In genomic region chr6:90540520-90540919, GRCm38 (mm10) we compare ENCODE assay signal across 15 mouse cellular contexts. TPM values are rescaled to one million over a fixed set of nuclear protein-coding genes. Genes with fewer than 3 reads are reported as not detected.
A peak's percentile ranks its signal among the peaks of the same experiment; 100 is the strongest.
DNase-seq lines count a peak whose midpoint lies in the region; ATAC-seq and TF ChIP-seq lines count a peak whose summit lies in the region.
"Had no signal": no experiment of that assay in that cellular context is flagged by ENCODE, and none has a peak within 500 bp of the region (broad histone marks: within the 10 kb centered on the region; RNA-seq: fewer than 3 reads in every experiment).

No protein-coding gene starts in this region.

- H3K9me3 ChIP-seq in forebrain, embryonic 16.5 days (ENCODE audit: control insufficient read depth, low read length): no peaks in the 10 kb centered on the region
- no peaks in the 10 kb centered on the region for H3K9me3 ChIP-seq in hindbrain, embryonic 16.5 days (ENCODE audit: control insufficient read depth, low read length)
- no peaks in the 10 kb centered on the region for H3K9me3 ChIP-seq in midbrain, postnatal 0 days (ENCODE audit: low read length)
- H3K9me3 ChIP-seq: embryonic facial prominence, embryonic 13.5 days; heart, embryonic 13.5 days; limb, embryonic 15.5 days had no signal

- H3K27me3 ChIP-seq in forebrain, embryonic 16.5 days (replicated peaks; ENCODE audit: control insufficient read depth, insufficient read depth, low read length): no peaks in the 10 kb centered on the region
- H3K27me3 ChIP-seq in hindbrain, embryonic 16.5 days (replicated peaks; ENCODE audit: control insufficient read depth, insufficient read depth, low read length): no peaks in the 10 kb centered on the region
- H3K27me3 ChIP-seq in midbrain, postnatal 0 days (ENCODE audit: insufficient read depth, low read length): no peaks in the 10 kb centered on the region
- H3K27me3 ChIP-seq: embryonic facial prominence, embryonic 13.5 days; limb, embryonic 15.5 days had no signal

- DNase-seq in layer of hippocampus, adult 2 months (ENCODE audit: low spot score in 2 of 2): no peak
- no peak for DNase-seq in layer of hippocampus, adult 18-20 months (ENCODE audit: low spot score in 2 of 2)
- no peak for DNase-seq in midbrain, postnatal 0 days (ENCODE audit: low spot score)
- no peak for DNase-seq in frontal cortex, postnatal 14 days (ENCODE audit: low spot score in 2 of 2)
- no peak for DNase-seq in yolk sac, embryonic 10.5 days (ENCODE audit: low spot score)
- DNase-seq in left cerebral cortex, adult 11 months (ENCODE audit: low spot score): no peak
- DNase-seq: cerebellum, adult 18-20 months; gastrocnemius, postnatal 36 days; thymus, adult 2 months had no signal

- no peaks in the 10 kb centered on the region; the same call in none of the 2 replicates for H3K4me1 ChIP-seq in forebrain, embryonic 16.5 days (replicated peaks; ENCODE audit: control insufficient read depth, insufficient read depth, low read length)
- no peaks in the 10 kb centered on the region; the same call in 1 of the 2 replicates for H3K4me1 ChIP-seq in hindbrain, embryonic 16.5 days (ENCODE audit: control insufficient read depth, insufficient read depth, low read depth, low read length)
- H3K4me1 ChIP-seq in midbrain, postnatal 0 days (ENCODE audit: insufficient read depth, low read length): no peaks in the 10 kb centered on the region
- H3K4me1 ChIP-seq: embryonic facial prominence, embryonic 13.5 days; heart, embryonic 13.5 days; limb, embryonic 15.5 days had no signal

- H3K36me3 ChIP-seq in forebrain, embryonic 16.5 days (ENCODE audit: control insufficient read depth, insufficient read depth): no peaks in the 10 kb centered on the region
- H3K36me3 ChIP-seq in hindbrain, embryonic 16.5 days (ENCODE audit: control insufficient read depth, insufficient read depth, low read length): no peaks in the 10 kb centered on the region
- H3K36me3 ChIP-seq in midbrain, postnatal 0 days (ENCODE audit: insufficient read depth, low read length): no peaks in the 10 kb centered on the region
- H3K36me3 ChIP-seq: embryonic facial prominence, embryonic 13.5 days; heart, embryonic 13.5 days; limb, embryonic 15.5 days had no signal

- no peak overlapping the region for H3K4me3 ChIP-seq in layer of hippocampus, adult 2 months
- no peak overlapping the region for H3K4me3 ChIP-seq in forebrain, embryonic 16.5 days (replicated peaks; ENCODE audit: low read length)
- no peak overlapping the region for H3K4me3 ChIP-seq in hindbrain, embryonic 16.5 days (ENCODE audit: low read length)
- H3K4me3 ChIP-seq in midbrain, postnatal 0 days (ENCODE audit: low read depth, low read length): no peak overlapping the region
- H3K4me3 ChIP-seq: embryonic facial prominence, embryonic 13.5 days; heart, embryonic 13.5 days; limb, embryonic 15.5 days had no signal

- peak overlapping the region; percentile 23; the same call in 1 of the 2 replicates for H3K27ac ChIP-seq in layer of hippocampus, adult 2 months
- peak overlapping the region; percentile 70 for H3K27ac ChIP-seq in forebrain, embryonic 16.5 days (ENCODE audit: low read length)
- peak overlapping the region; percentile 79 for H3K27ac ChIP-seq in hindbrain, embryonic 16.5 days (ENCODE audit: low read depth, low read length)
- H3K27ac ChIP-seq in midbrain, postnatal 0 days (ENCODE audit: low read depth, low read length): peak overlapping the region; percentile 72
- H3K27ac ChIP-seq: embryonic facial prominence, embryonic 13.5 days; heart, embryonic 13.5 days; limb, embryonic 15.5 days had no signal

- no peak overlapping the region for H3K9ac ChIP-seq in forebrain, embryonic 16.5 days (replicated peaks; ENCODE audit: low read depth, low read length)
- no peak overlapping the region for H3K9ac ChIP-seq in hindbrain, embryonic 16.5 days (ENCODE audit: low read depth, low read length)
- H3K9ac ChIP-seq in midbrain, postnatal 0 days (replicated peaks; ENCODE audit: low read length, poor library complexity, severe bottlenecking): no peak overlapping the region
- H3K9ac ChIP-seq: embryonic facial prominence, embryonic 13.5 days; heart, embryonic 13.5 days; limb, embryonic 15.5 days had no signal

- ATAC-seq in forebrain, embryonic 16.5 days: no peak
- no peak for ATAC-seq in hindbrain, embryonic 16.5 days
- no peak for ATAC-seq in midbrain, postnatal 0 days (ENCODE audit: low FRiP score)
- ATAC-seq: lung, postnatal 0 days had no signal

- WGBS in forebrain, embryonic 16.5 days: 96% methylated on average over 1 of the region's 1 CpGs
- WGBS in hindbrain, embryonic 16.5 days: 71% methylated on average over 1 of the region's 1 CpGs
- 89% methylated on average over 1 of the region's 1 CpGs for WGBS in midbrain, postnatal 0 days

- TF ChIP-seq CTCF in layer of hippocampus, adult 2 months (conservative IDR thresholded peaks at IDR 0.05): no peak
- no peak for TF ChIP-seq CTCF in midbrain, postnatal 0 days (IDR thresholded peaks at IDR 0.05)

- no peak overlapping the region for H3K4me2 ChIP-seq in forebrain, embryonic 16.5 days (ENCODE audit: low read length)
- H3K4me2 ChIP-seq in hindbrain, embryonic 16.5 days (ENCODE audit: low read length): no peak overlapping the region
- no peak overlapping the region for H3K4me2 ChIP-seq in midbrain, postnatal 0 days (ENCODE audit: low read depth, low read length, poor library complexity, severe bottlenecking)
- H3K4me2 ChIP-seq: embryonic facial prominence, embryonic 13.5 days; heart, embryonic 13.5 days; limb, embryonic 15.5 days had no signal

RNA-seq across cellular contexts. Expression of gene Aldh1l1, which starts 54.3 kb away (rescaled TPM):
- total RNA-seq in layer of hippocampus, adult 2 months (2021): 10 to 100 TPM; 39.3 to 45.2 TPM
- 10 to 100 TPM; 40.1 to 43.6 TPM for total RNA-seq in layer of hippocampus, adult 18-20 months (2021)
- 33.3 and 38.0 TPM in 2 replicates for polyA plus RNA-seq in forebrain, embryonic 16.5 days (2015; fragmentation: Nextera tagmentation; extraction: Ambion mirVana)
- polyA plus RNA-seq in hindbrain, embryonic 16.5 days (2015; fragmentation: Nextera tagmentation; extraction: Ambion mirVana): 89.0 and 101 TPM in 2 replicates
- total RNA-seq in midbrain, postnatal 0 days (2014; rRNA removed): 111 and 125 TPM in 2 replicates
- polyA plus RNA-seq in midbrain, postnatal 0 days (2015; fragmentation: Nextera tagmentation; extraction: Ambion mirVana): 83.8 and 101 TPM in 2 replicates

Comparison
In these comparisons a context has a peak if more than half of its experiments do, and no peak if none do; other contexts are left out.
1. H3K27ac ChIP-seq: peak in every context shown above with its lines; median percentile 79 in hindbrain, embryonic 16.5 days; 72 in midbrain, postnatal 0 days; 70 in forebrain, embryonic 16.5 days; 23 in layer of hippocampus, adult 2 months.